In genomic region chr11:67163701-67164100, GRCm38 (mm10) we compare ENCODE assay signal across 32 mouse cellular contexts. TPM values are rescaled to one million over a fixed set of nuclear protein-coding genes. Genes with fewer than 3 reads are reported as not detected.
A peak's percentile ranks its signal among the peaks of the same experiment; 100 is the strongest.
DNase-seq lines count a peak whose midpoint lies in the region.
"Had no signal": no experiment of that assay in that cellular context is flagged by ENCODE, and none has a peak within 500 bp of the region (broad histone marks: within the 10 kb centered on the region; RNA-seq: fewer than 3 reads in every experiment).

No protein-coding gene starts in this region.

- H3K27ac ChIP-seq in embryonic facial prominence, embryonic 10.5 days (replicated peaks), result 0 out of 2 replicates have a peak overlapping the region, but pooled peaks have one; percentile 14
- H3K27ac ChIP-seq: heart, embryonic 10.5 days; hindbrain, embryonic 15.5 days; kidney, postnatal 0 days; limb, embryonic 13.5 days; liver, embryonic 12.5 days; stomach, postnatal 0 days had no signal

- no peaks in the 10 kb centered on the region for H3K9me3 ChIP-seq in embryonic facial prominence, embryonic 10.5 days
- H3K9me3 ChIP-seq: heart, embryonic 10.5 days; hindbrain, embryonic 15.5 days; limb, embryonic 13.5 days; liver, embryonic 12.5 days had no signal

- no peaks in the 10 kb centered on the region for H3K4me1 ChIP-seq in embryonic facial prominence, embryonic 10.5 days
- H3K4me1 ChIP-seq: heart, embryonic 10.5 days; hindbrain, embryonic 15.5 days; limb, embryonic 13.5 days; liver, embryonic 12.5 days had no signal

- intact Hi-C loops in left cerebral cortex, postnatal 10 days (cut with DNase I), result no loop called here
- intact Hi-C loops in left cerebral cortex, postnatal 25 days (cut with DNase I), result loop anchor here (1.0 to 2.0 kb wide), 2 partner anchors 38 to 65 kb away; no protein-coding TSS in a partner anchor

- H3K27me3 ChIP-seq in embryonic facial prominence, embryonic 10.5 days (replicated peaks; ENCODE audit: low read depth, poor library complexity, severe bottlenecking), result no peaks in the 10 kb centered on the region
- H3K27me3 ChIP-seq: hindbrain, embryonic 15.5 days; limb, embryonic 13.5 days; liver, embryonic 12.5 days had no signal

- WGBS in embryonic facial prominence, embryonic 10.5 days, result 86% methylated on average over 4 of the region's 4 CpGs

- H3K4me3 ChIP-seq in embryonic facial prominence, embryonic 10.5 days, result no peak overlapping the region
- H3K4me3 ChIP-seq: heart, embryonic 10.5 days; hindbrain, embryonic 15.5 days; limb, embryonic 13.5 days; liver, embryonic 12.5 days had no signal

- peak; percentile 37 to 54 for DNase-seq in left cerebral cortex, adult 18-20 months (ENCODE audit: low spot score in 2 of 2)
- DNase-seq in left cerebral cortex, postnatal 10 days (ENCODE audit: extremely low spot score in 1 of 2, low spot score in 2 of 2), result no peak
- peak; percentile 75 for DNase-seq in brain, adult 2 months (ENCODE audit: low read depth, low spot score)
- no peak for DNase-seq in embryonic facial prominence, embryonic 10.5 days (ENCODE audit: low spot score)
- peak; percentile 20 to 82 for DNase-seq in left cerebral cortex, postnatal 25 days (ENCODE audit: low spot score in 2 of 2)
- DNase-seq in adipocyte (ENCODE audit: low spot score), result no peak
- no peak for DNase-seq in cerebellum, postnatal 25 days
- DNase-seq: adrenal gland, postnatal 14 days; cerebellum, adult 8-10 months; kidney, adult 2 months; lung, adult 2 months; lung, postnatal 14 days had no signal

- H3K36me3 ChIP-seq in embryonic facial prominence, embryonic 10.5 days (replicated peaks), result no peaks in the 10 kb centered on the region
- H3K36me3 ChIP-seq: heart, embryonic 10.5 days; hindbrain, embryonic 15.5 days; limb, embryonic 13.5 days; liver, embryonic 12.5 days had no signal

RNA-seq across cellular contexts. Expression of gene Myh2, which starts 7.1 kb away (rescaled TPM):
- under 1 TPM; 0.82 to 0.93 TPM for total RNA-seq in left cerebral cortex, adult 18-20 months (2021)
- total RNA-seq in left cerebral cortex, postnatal 10 days (2021), result under 1 TPM; 0.58 to 0.59 TPM
- 0.04 TPM in 1 of 2 replicates, not detected in the other for polyA plus RNA-seq in embryonic facial prominence, embryonic 10.5 days (2016; fragmentation: Nextera tagmentation; extraction: Ambion mirVana)
- under 1 TPM; 0.50 to 0.57 TPM for total RNA-seq in left cerebral cortex, postnatal 25 days (2021)
- total RNA-seq: adrenal gland, postnatal 14 days; common myeloid progenitor, adult 5-6 weeks; hematopoietic stem cell, adult 5-6 weeks; megakaryocyte progenitor cell, adult 5-6 weeks; MEL; neutrophil, adult 5-6 weeks had no signal
- polyA plus RNA-seq: activated CD4-positive, CD25-positive, alpha-beta regulatory T cell, adult 4 months; C2C12; embryonic facial prominence, embryonic 11.5 days; forebrain, embryonic 11.5 days; heart, embryonic 10.5 days; heart, postnatal 0 days; kidney, postnatal 0 days; large intestine, adult 2 months; liver, embryonic 12.5 days; midbrain, embryonic 11.5 days; thymus, postnatal 0 days had no signal

RNA-seq across cellular contexts. Expression of gene Myh1, which starts 36.2 kb away (rescaled TPM):
- under 1 TPM; 0.28 to 0.37 TPM for total RNA-seq in left cerebral cortex, adult 18-20 months (2021)
- under 1 TPM; 0.32 to 0.45 TPM for total RNA-seq in left cerebral cortex, postnatal 10 days (2021)
- polyA plus RNA-seq in embryonic facial prominence, embryonic 10.5 days (2016; fragmentation: Nextera tagmentation; extraction: Ambion mirVana), result not detected in 2 replicates
- total RNA-seq in left cerebral cortex, postnatal 25 days (2021), result under 1 TPM; 0.09 to 0.25 TPM
- total RNA-seq: common myeloid progenitor, adult 5-6 weeks; hematopoietic stem cell, adult 5-6 weeks; megakaryocyte progenitor cell, adult 5-6 weeks; MEL; neutrophil, adult 5-6 weeks had no signal
- polyA plus RNA-seq: activated CD4-positive, CD25-positive, alpha-beta regulatory T cell, adult 4 months; forebrain, embryonic 11.5 days; heart, postnatal 0 days; intestine, embryonic 14.5 days; kidney, postnatal 0 days; midbrain, embryonic 11.5 days had no signal

Comparison
In these comparisons a context has a peak if more than half of its experiments do, and no peak if none do; other contexts are left out.
1. DNase-seq: peak in left cerebral cortex, adult 18-20 months (2 of 2), brain, adult 2 months (single experiment) and left cerebral cortex, postnatal 25 days (2 of 2); none in left cerebral cortex, postnatal 10 days (0 of 2), embryonic facial prominence, embryonic 10.5 days (single experiment), adipocyte (single experiment) and cerebellum, postnatal 25 days (0 of 2).